ENCODE assay signal across 12 mouse cellular contexts in genomic region chr9:86701844-86702243, GRCm38 (mm10). TPM values are rescaled to one million over a fixed set of nuclear protein-coding genes. Genes with fewer than 3 reads are reported as not detected.
DNase-seq lines count a peak whose midpoint lies in the region; ATAC-seq lines count a peak whose summit lies in the region.
"Had no signal": no experiment of that assay in that cellular context is flagged by ENCODE, and none has a peak within 500 bp of the region (broad histone marks: within the 10 kb centered on the region; RNA-seq: fewer than 3 reads in every experiment).

No protein-coding gene starts in this region.

- ATAC-seq in heart, embryonic 13.5 days (ENCODE audit: extremely low read depth, insufficient number of reproducible peaks, low FRiP score, low TSS enrichment) = no peak
- peak; percentile 82 for ATAC-seq in lung, embryonic 16.5 days (ENCODE audit: low read depth)

- peak overlapping the region; percentile 82 for H3K27ac ChIP-seq in heart, embryonic 13.5 days (replicated peaks)
- H3K27ac ChIP-seq in lung, embryonic 16.5 days (ENCODE audit: low read length) = peak overlapping the region; percentile 5; the same call in 1 of the 2 replicates
- H3K27ac ChIP-seq: macrophage; neural tube, embryonic 12.5 days had no signal

- H3K4me2 ChIP-seq in heart, embryonic 13.5 days = no peak overlapping the region
- H3K4me2 ChIP-seq in lung, embryonic 16.5 days (ENCODE audit: low read depth, low read length) = no peak overlapping the region
- H3K4me2 ChIP-seq: neural tube, embryonic 12.5 days had no signal

- no peaks in the 10 kb centered on the region for H3K36me3 ChIP-seq in heart, embryonic 13.5 days
- no peaks in the 10 kb centered on the region for H3K36me3 ChIP-seq in lung, embryonic 16.5 days (ENCODE audit: control insufficient read depth, insufficient read depth, low read length)
- H3K36me3 ChIP-seq: neural tube, embryonic 12.5 days had no signal

- no peaks in the 10 kb centered on the region for H3K9me3 ChIP-seq in heart, embryonic 13.5 days
- no peaks in the 10 kb centered on the region for H3K9me3 ChIP-seq in lung, embryonic 16.5 days (ENCODE audit: control insufficient read depth, low read length)
- H3K9me3 ChIP-seq: neural tube, embryonic 12.5 days had no signal

- no peak for DNase-seq in heart, adult 18-20 months
- peak; percentile 17 for DNase-seq in urinary bladder, postnatal 25 days (ENCODE audit: low spot score)
- DNase-seq in urinary bladder, adult 2 months (ENCODE audit: low spot score) = no peak
- no peak for DNase-seq in right cerebral cortex, postnatal 10 days (ENCODE audit: low spot score in 2 of 2)
- DNase-seq in cerebellum, postnatal 14 days = no peak
- no peak for DNase-seq in layer of hippocampus, adult 9-10 months (ENCODE audit: low spot score)
- DNase-seq: right cerebral cortex, postnatal 4 days; thymus, postnatal 4 days had no signal

- no peak overlapping the region for H3K4me3 ChIP-seq in heart, embryonic 13.5 days
- H3K4me3 ChIP-seq in lung, embryonic 16.5 days (ENCODE audit: low read length) = no peak overlapping the region
- H3K4me3 ChIP-seq: neural tube, embryonic 12.5 days had no signal

- no peak overlapping the region for H3K9ac ChIP-seq in heart, embryonic 13.5 days
- H3K9ac ChIP-seq in lung, embryonic 16.5 days (ENCODE audit: low read length) = no peak overlapping the region
- H3K9ac ChIP-seq: neural tube, embryonic 12.5 days had no signal

- no peaks in the 10 kb centered on the region for H3K27me3 ChIP-seq in heart, embryonic 13.5 days (replicated peaks)
- no peaks in the 10 kb centered on the region for H3K27me3 ChIP-seq in lung, embryonic 16.5 days (ENCODE audit: control insufficient read depth, insufficient read depth, low read depth, low read length)

- H3K4me1 ChIP-seq in heart, embryonic 13.5 days = peaks cover 20% of the 10 kb centered on the region
- peaks cover 4% of the 10 kb centered on the region for H3K4me1 ChIP-seq in lung, embryonic 16.5 days (replicated peaks; ENCODE audit: control insufficient read depth, insufficient read depth, low read length)
- H3K4me1 ChIP-seq: neural tube, embryonic 12.5 days had no signal

- WGBS in heart, embryonic 13.5 days = 2% methylated on average over 2 of the region's 2 CpGs
- 23% methylated on average over 2 of the region's 2 CpGs for WGBS in lung, embryonic 16.5 days

RNA-seq across cellular contexts. Expression of gene Me1, which starts 6.1 kb away (rescaled TPM):
- 32.2 and 32.6 TPM in 2 replicates for polyA plus RNA-seq in heart, embryonic 13.5 days (2015; fragmentation: Nextera tagmentation; extraction: Ambion mirVana)
- total RNA-seq in heart, adult 18-20 months (2021) = 100 to 1,000 TPM; 116 to 138 TPM
- 120 and 127 TPM in 2 replicates for polyA plus RNA-seq in urinary bladder, adult 2 months (2012; rRNA removed)
- 24.8 and 26.2 TPM in 2 replicates for polyA plus RNA-seq in lung, embryonic 16.5 days (2015; fragmentation: Nextera tagmentation; extraction: Ambion mirVana)

RNA-seq across cellular contexts. Expression of gene Prss35, which starts 41.6 kb away (rescaled TPM):
- 30.6 and 38.0 TPM in 2 replicates for polyA plus RNA-seq in heart, embryonic 13.5 days (2015; fragmentation: Nextera tagmentation; extraction: Ambion mirVana)
- total RNA-seq in heart, adult 18-20 months (2021) = under 1 TPM in 1 of 2 experiments, not detected in 1; 0.10 TPM
- polyA plus RNA-seq in urinary bladder, adult 2 months (2012; rRNA removed) = 17.0 and 19.4 TPM in 2 replicates
- polyA plus RNA-seq in lung, embryonic 16.5 days (2015; fragmentation: Nextera tagmentation; extraction: Ambion mirVana) = 40.0 and 48.1 TPM in 2 replicates
- polyA plus RNA-seq: macrophage had no signal
